Mouse (Mus musculus) liver, embryonic 12.5 days (tissue): ENCODE measurements around the gene Fam171a2. TPM values are rescaled to one million over a fixed set of nuclear protein-coding genes. Genes with fewer than 3 reads are reported as not detected.

Experiments used
- ATAC-seq: fragments of 200-750 bp; cut with Nextera tagmentation; 2 replicates; pipeline ENCODE4 v1.8.0; 2017; ENCODE audit warnings: moderate number of reproducible peaks, mild to moderate bottlenecking, moderate library complexity
- H3K27ac ChIP-seq: fragments of 300-500 bp; sonication (generic); 2 replicates; pipeline ENCODE4 v1.5.1; 2016; ENCODE audit warnings: mild to moderate bottlenecking
- H3K27me3 ChIP-seq: fragments of 300-500 bp; sonication (generic); replicated peaks from 2 replicates; pipeline ENCODE4 v1.6.1; 2016; ENCODE audit warnings: mild to moderate bottlenecking, moderate library complexity
- H3K36me3 ChIP-seq: fragments of 300-500 bp; sonication (generic); 2 replicates; pipeline ENCODE4 v1.6.1; 2016; ENCODE audit warnings: mild to moderate bottlenecking, moderate library complexity
- H3K4me1 ChIP-seq: fragments of 300-500 bp; sonication (generic); 2 replicates; pipeline ENCODE4 v1.6.1; 2016
- H3K4me2 ChIP-seq: fragments of 300-500 bp; sonication (generic); 2 replicates; pipeline ENCODE4 v1.6.1; 2016; ENCODE audit warnings: mild to moderate bottlenecking, moderate library complexity
- H3K4me3 ChIP-seq: fragments of 300-500 bp; sonication (generic); 2 replicates; pipeline ENCODE4 v1.5.1; 2016; ENCODE audit warnings: mild to moderate bottlenecking, moderate library complexity
- H3K9ac ChIP-seq: fragments of 300-500 bp; sonication (generic); 2 replicates; pipeline ENCODE4 v1.6.1; 2016; ENCODE audit warnings: mild to moderate bottlenecking, moderate library complexity
- H3K9me3 ChIP-seq: fragments of 300-500 bp; sonication (generic); replicated peaks from 2 replicates; pipeline ENCODE4 v1.6.1; 2016; ENCODE audit warnings: mild to moderate bottlenecking, moderate library complexity
- WGBS: fragments of 180-500 bp; shearing (Covaris S2); methylation state at CpG from one replicate; pipeline ENCODE4 v1.1.7; 2016; ENCODE audit not compliant: insufficient replicate concordance; 5-methylcytosine and 5-hydroxymethylcytosine counted together
- polyA plus RNA-seq: library from polyadenylated mRNA; unstranded; fragments of >200 nt; fragmentation: Nextera tagmentation; extraction: Ambion mirVana; gene quantifications from 2 replicates; pipeline ENCODE4 v1.2.1, GENCODE M21; 2016

Fam171a2 gene
- polyA plus RNA-seq, 1 experiment from 2014 or later = 1.9 TPM

DNA sequence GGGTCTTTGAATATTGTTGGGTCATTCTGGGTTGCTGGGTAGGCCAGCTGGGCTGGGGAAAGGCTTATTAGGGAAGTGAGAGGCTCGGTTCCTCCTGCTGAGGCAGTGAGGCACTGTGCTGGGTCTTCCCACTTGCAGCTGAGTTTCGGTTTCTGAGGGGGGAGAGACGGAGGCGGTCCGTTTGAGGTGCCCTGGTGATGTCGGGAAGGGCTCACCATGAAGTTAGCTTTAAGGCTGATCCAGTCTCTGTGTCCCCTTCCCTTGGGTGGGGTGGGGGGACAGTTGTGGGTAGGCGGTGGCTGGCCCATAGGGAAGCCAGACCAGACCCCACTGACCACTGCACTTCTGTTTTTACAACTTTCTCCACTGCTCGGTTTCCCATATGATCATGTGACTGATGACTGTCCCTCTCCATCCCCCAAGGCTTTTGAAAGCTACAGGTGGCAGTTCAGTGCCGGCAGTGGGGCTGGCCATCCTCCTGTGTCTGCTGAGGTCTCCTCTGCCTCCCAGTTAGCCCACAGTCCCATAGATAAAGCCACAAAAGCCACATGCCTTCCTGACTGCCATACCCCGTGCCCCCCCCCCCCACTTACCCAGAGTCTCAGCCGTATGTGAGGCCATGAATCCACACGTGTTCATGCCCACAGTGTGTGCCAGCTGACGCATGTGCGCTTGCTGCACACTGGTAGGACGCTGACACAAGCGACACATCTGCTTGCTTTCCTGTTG, 15.2 kb downstream of the Fam171a2 start:
- ATAC-seq = no peak
- H3K36me3 ChIP-seq = peaks cover 15% of the 10 kb centered on the region
- H3K4me2 ChIP-seq = peak overlapping the region; percentile 42
- H3K4me3 ChIP-seq = peak overlapping the region; percentile 21
- peaks cover 43% of the 10 kb centered on the region for H3K27me3 ChIP-seq
- peaks cover 43% of the 10 kb centered on the region for H3K4me1 ChIP-seq
- WGBS = 21% methylated on average over 16 of the region's 16 CpGs
- H3K27ac ChIP-seq = peak overlapping the region; percentile 21
- no peaks in the 10 kb centered on the region for H3K9me3 ChIP-seq
- H3K9ac ChIP-seq = no peak overlapping the region

DNA sequence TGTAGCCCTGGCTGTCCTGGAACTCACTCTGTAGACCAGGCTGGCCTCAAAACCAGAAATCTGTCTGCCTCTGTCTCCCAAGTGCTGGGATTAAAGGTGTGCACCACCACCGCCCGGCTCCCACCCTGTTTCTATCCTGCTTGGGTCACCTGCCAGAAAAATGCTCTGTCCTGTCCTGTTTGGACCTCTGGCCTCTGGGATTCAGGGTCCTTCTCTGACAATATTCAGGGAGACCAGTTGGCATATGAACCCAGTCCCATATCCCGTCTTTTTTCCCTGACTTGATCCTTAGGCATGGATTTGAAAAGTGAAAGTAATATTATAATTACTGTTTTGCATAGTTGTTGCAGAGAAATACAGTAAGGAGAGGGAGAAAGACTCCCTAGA, 15.8 kb downstream of the Fam171a2 start:
- H3K4me2 ChIP-seq = peak overlapping the region; percentile 42
- H3K27me3 ChIP-seq = peaks cover 37% of the 10 kb centered on the region
- H3K36me3 ChIP-seq = peaks cover 15% of the 10 kb centered on the region
- H3K9me3 ChIP-seq = no peaks in the 10 kb centered on the region
- no peak for ATAC-seq
- peaks cover 41% of the 10 kb centered on the region for H3K4me1 ChIP-seq
- no peak overlapping the region; the same call in 1 of the 2 replicates for H3K27ac ChIP-seq
- H3K9ac ChIP-seq = no peak overlapping the region
- 68% methylated on average over 3 of the region's 3 CpGs for WGBS
- peak overlapping the region; percentile 21 for H3K4me3 ChIP-seq

GRCm38 (mm10) chr11:102431018-102431645, 16.4 kb downstream of the Fam171a2 start:
- Histone ChIP-seq H3K27me3 (peaks cover 32% of the 10 kb centered on the region), H3K4me2 (peak overlapping the region; percentile 89), H3K4me3 (peak overlapping the region; percentile 71), H3K9me3 (no peaks in the 10 kb centered on the region), H3K27ac (peak overlapping the region; percentile 84), H3K9ac (peak overlapping the region; percentile 70), H3K36me3 (peaks cover 15% of the 10 kb centered on the region), H3K4me1 (peaks cover 41% of the 10 kb centered on the region)
- peak; percentile 31; the same call in 1 of the 2 replicates for ATAC-seq
- WGBS = 1% methylated on average over 7 of the region's 7 CpGs

DNA sequence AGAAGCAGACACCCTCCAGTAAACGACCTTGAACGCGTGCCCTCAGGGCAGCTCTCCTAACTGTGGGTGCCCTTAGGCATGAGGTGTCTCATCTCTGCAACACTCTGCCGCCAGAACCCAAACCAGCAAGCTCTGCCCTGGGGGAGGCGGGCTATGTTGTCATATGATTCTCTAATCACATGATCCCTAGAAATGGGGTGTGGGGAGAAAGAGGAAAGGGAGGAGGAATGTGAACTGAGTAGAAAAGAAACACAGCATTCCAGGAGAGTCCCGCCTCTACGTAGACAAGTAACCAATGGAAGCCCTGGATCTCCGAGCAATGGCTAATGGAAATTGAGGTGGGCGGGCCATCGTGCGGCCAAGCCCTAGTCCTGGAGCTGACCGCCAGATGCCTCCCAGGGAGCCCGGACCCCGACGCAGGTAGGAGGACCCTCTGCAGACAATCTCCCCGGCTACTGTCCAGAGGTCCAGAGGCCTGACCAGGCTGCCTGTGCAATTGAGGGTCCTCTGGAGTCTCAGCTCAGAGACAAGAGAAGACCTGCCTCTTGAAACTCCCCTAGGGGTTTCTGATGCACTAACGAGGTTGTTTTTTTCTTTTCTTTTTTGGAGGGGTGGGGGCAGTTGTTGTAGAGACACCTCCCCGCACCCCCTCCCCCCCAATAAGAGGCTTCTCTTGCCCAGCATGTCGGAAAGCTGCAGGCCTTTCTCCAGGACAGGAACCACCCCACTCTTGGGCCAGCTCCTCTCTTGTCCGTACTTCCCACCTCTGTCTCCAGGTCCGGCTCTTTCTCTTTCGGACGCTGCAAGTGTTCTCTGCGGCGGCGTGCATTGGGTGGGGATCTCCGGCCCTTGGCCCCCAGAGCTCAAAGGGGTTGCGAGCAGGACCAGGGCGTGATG, 17.1 kb downstream of the Fam171a2 start, which contains the start of gene Grn:
Gene Grn, plus strand, starts transcription at position 195 of the 897 bp plus-strand sequence.
- Histone ChIP-seq H3K27me3 (peaks cover 25% of the 10 kb centered on the region), H3K9ac (peak within 1 kb of the TSS; percentile 70), H3K4me2 (peak within 1 kb of the TSS; percentile 89), H3K36me3 (peaks cover 8% of the 10 kb centered on the region; the same call in 1 of the 2 replicates), H3K27ac (peak within 1 kb of the TSS; percentile 84), H3K4me3 (peak within 1 kb of the TSS; percentile 71), H3K4me1 (peaks cover 41% of the 10 kb centered on the region), H3K9me3 (no peaks in the 10 kb centered on the region)
- ATAC-seq = peak; percentile 88
- WGBS = 1% methylated on average over 29 of the region's 29 CpGs

- Histone ChIP-seq H3K4me1 (peaks cover 41% of the 10 kb centered on the region), H3K4me2 (peak overlapping the region; percentile 89), H3K36me3 (no peaks in the 10 kb centered on the region), H3K4me3 (peak overlapping the region; percentile 71), H3K27me3 (peaks cover 19% of the 10 kb centered on the region), H3K9ac (peak overlapping the region; percentile 70), H3K27ac (0 out of 2 replicates have a peak overlapping the region, but pooled peaks have one; percentile 33), H3K9me3 (no peaks in the 10 kb centered on the region)
- WGBS = 15% methylated on average over 3 of the region's 3 CpGs
- no peak for ATAC-seq
These were observed 17.9 kb downstream of the Fam171a2 start for GRCm38 (mm10) chr11:102429551-102429950.

DNA sequence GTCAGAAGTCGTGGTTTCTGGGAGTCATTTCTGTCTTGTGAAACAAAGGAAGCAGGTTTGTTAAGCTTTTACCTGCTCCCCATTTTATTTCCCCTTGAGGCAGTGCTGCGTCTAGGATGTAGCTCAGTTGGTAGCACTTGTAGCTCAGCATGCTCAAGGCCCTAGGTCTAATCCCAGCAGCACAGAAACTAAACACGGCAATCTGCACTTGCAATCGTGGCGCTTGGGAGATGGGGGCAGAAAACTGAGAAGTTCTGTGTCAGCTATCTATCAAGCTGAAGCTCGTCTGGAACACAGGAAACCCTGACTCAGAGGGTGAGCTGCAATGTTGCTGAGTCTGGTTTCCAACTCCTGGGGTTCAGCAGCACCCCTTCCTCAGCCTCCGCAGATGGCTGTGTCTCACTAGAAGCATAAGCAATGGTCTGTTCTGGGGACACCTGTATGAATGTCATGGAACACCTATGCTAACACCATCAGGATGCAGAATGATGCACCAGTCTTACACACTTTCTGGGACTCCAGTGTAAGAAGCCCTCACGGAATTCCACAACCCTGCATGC, 18.4 kb downstream of the Fam171a2 start:
- Histone ChIP-seq H3K4me2 (peak overlapping the region; percentile 89), H3K27me3 (peaks cover 23% of the 10 kb centered on the region), H3K27ac (0 out of 2 replicates have a peak overlapping the region, but pooled peaks have one; percentile 33), H3K9me3 (no peaks in the 10 kb centered on the region), H3K4me3 (no peak overlapping the region), H3K36me3 (no peaks in the 10 kb centered on the region), H3K4me1 (peaks cover 41% of the 10 kb centered on the region), H3K9ac (0 out of 2 replicates have a peak overlapping the region, but pooled peaks have one; percentile 70)
- no peak for ATAC-seq
- WGBS = 36% methylated on average over 8 of the region's 8 CpGs

DNA sequence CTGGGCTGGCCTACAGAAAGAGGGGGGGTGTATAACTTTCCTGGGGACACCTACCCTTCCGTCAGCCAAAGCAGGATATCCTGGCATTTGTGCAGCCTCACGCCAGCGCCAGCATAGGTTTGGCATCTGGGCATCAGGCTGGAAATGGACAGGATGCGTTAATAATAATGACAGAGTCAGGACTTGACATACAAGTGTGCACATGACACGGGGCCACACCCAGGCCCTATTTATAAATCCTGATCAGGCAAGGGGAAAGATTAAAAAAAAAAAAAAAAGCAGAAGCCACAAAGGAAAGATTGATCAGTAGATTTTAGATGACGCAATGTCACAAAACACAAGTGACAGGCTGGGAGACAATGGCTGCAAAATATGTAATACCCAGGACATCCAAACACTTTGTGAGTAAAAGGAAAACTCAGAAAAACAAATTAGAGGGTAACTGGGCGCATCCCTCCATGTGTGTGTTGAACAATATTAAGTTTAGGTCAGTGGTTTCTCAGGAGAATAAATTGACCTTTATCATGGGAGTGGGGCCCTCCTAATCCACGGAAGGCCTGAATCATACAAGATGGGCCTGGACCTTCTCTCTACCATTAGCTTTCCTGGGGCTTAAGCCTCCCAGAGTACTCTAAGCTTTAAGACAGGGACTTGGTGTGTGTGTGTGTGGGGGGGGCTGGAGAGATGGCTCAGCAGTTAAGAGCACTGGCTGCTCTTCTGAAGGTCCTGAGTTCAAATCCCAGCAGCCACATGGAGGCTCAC, 21.7 kb downstream of the Fam171a2 start:
- Histone ChIP-seq H3K9me3 (no peaks in the 10 kb centered on the region), H3K27me3 (peaks cover 26% of the 10 kb centered on the region), H3K4me2 (no peak overlapping the region), H3K36me3 (no peaks in the 10 kb centered on the region), H3K27ac (no peak overlapping the region), H3K4me1 (peaks cover 19% of the 10 kb centered on the region), H3K4me3 (no peak overlapping the region), H3K9ac (no peak overlapping the region)
- no peak for ATAC-seq
- WGBS = 61% methylated on average over 8 of the region's 8 CpGs

GRCm38 (mm10) chr11:102424666-102425065, 22.8 kb downstream of the Fam171a2 start:
- peaks cover 34% of the 10 kb centered on the region for H3K27me3 ChIP-seq
- no peak overlapping the region for H3K4me3 ChIP-seq
- 66% methylated on average over 6 of the region's 6 CpGs for WGBS
- no peaks in the 10 kb centered on the region for H3K9me3 ChIP-seq
- H3K36me3 ChIP-seq = no peaks in the 10 kb centered on the region
- no peak overlapping the region for H3K4me2 ChIP-seq
- H3K4me1 ChIP-seq = peaks cover 9% of the 10 kb centered on the region
- ATAC-seq = no peak
- H3K9ac ChIP-seq = no peak overlapping the region
- no peak overlapping the region for H3K27ac ChIP-seq

DNA sequence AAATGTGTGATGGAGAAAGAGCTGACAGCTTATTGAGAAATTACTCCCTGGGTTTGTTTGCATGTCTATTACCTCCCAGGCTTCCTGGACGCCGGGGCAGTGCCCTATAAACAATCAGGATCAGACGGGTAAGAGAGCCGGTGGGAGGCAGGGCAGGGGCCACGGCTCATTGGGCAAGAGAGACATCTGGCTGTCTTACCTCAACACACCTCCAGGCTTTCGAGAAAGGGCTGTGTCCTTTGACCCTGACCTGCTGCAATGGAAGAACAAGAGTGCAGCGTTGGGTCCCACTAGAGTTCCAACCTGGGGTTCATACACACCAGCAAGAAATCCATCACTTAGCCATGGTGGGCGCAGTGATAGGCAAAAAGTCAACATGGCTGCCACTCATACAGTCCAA, 25.9 kb downstream of the Fam171a2 start:
- Histone ChIP-seq H3K27ac (no peak overlapping the region), H3K36me3 (no peaks in the 10 kb centered on the region), H3K4me3 (no peak overlapping the region), H3K27me3 (peaks cover 48% of the 10 kb centered on the region; the same call in 1 of the 2 replicates), H3K9me3 (no peaks in the 10 kb centered on the region), H3K4me1 (no peaks in the 10 kb centered on the region), H3K4me2 (no peak overlapping the region), H3K9ac (no peak overlapping the region)
- 51% methylated on average over 8 of the region's 8 CpGs for WGBS
- ATAC-seq = no peak

- Histone ChIP-seq H3K27ac (no peak overlapping the region), H3K9me3 (no peaks in the 10 kb centered on the region), H3K4me1 (no peaks in the 10 kb centered on the region), H3K4me3 (no peak overlapping the region), H3K4me2 (no peak overlapping the region), H3K27me3 (peaks cover 63% of the 10 kb centered on the region), H3K9ac (no peak overlapping the region), H3K36me3 (no peaks in the 10 kb centered on the region)
- ATAC-seq = no peak
These were observed 28.6 kb downstream of the Fam171a2 start for GRCm38 (mm10) chr11:102418887-102419286.

- no peak overlapping the region for H3K4me3 ChIP-seq
- no peak for ATAC-seq
These were observed 30.3 kb downstream of the Fam171a2 start for GRCm38 (mm10) chr11:102417160-102417559.

More at GRCm38 (mm10) chr11:102417160-102417559, 30.3 kb downstream of the Fam171a2 start:
- H3K9me3 ChIP-seq = no peaks in the 10 kb centered on the region
- H3K36me3 ChIP-seq = no peaks in the 10 kb centered on the region
- no peaks in the 10 kb centered on the region for H3K4me1 ChIP-seq
- WGBS = 62% methylated on average over 1 of the region's 1 CpGs
- H3K9ac ChIP-seq = no peak overlapping the region
- no peak overlapping the region for H3K4me2 ChIP-seq
- H3K27ac ChIP-seq = no peak overlapping the region
- H3K27me3 ChIP-seq = peaks cover 64% of the 10 kb centered on the region
